Mouse (Mus musculus) liver, postnatal 0 days (tissue): ENCODE data around the gene Cdc14a.

Experiments used
- CTCF ChIP-seq: sonication (generic); IDR thresholded peaks from 2 replicates; pipeline ENCODE4 v1.5.1; 2016; ENCODE audit warnings: antibody characterized with exemption, low read depth
- EP300 ChIP-seq: IDR thresholded peaks from 2 replicates; pipeline ENCODE4 v1.6.1; 2016; ENCODE audit warnings: antibody characterized with exemption, low read depth, mild to moderate bottlenecking

DNA sequence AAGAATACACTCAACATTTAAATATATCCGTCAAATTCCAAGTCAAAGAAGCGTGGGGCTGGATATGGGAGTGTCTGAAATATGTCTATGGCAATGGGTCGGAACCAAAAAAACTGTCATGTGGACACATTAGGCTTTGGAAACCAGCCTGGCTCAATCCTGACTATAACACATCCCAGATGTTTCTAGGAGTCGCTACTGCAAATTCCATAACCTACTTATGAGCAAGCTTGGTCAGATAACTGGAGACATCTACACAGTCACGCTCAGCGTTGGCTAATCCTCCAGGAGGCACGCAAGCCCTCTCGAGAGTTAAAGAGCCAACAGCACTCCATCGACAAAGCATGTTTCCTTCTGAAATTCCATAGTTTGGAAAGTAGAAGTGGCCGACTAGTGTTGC, 125.1 kb downstream of the Cdc14a start:
- no peak for TF ChIP-seq EP300
- TF ChIP-seq CTCF = no peak
